Mouse (Mus musculus) heart, postnatal 0 days (tissue): ENCODE results near the gene Csf3r. TPM values are rescaled to one million over a fixed set of nuclear protein-coding genes. Genes with fewer than 3 reads are reported as not detected.
"Not testable (repeated sequence)": the region's sequence is repeated elsewhere in the genome, so short reads cannot be mapped to it uniquely, and the experiment has no call there.

Experiments used
- ATAC-seq: fragments of 200-750 bp; cut with Nextera tagmentation; 2 replicates; pipeline ENCODE4 v1.8.0; 2017; ENCODE audit warnings: low read depth, moderate number of reproducible peaks, moderate library complexity; ENCODE audit not compliant: insufficient read depth
- DNase-seq: peaks from one replicate; pipeline ENCODE4 v3.0.0-alpha.2; 2016; ENCODE audit warnings: low spot score
- H3K27ac ChIP-seq: fragments of 300-500 bp; sonication (generic); 2 replicates; pipeline ENCODE4 v1.5.1; 2014; ENCODE audit warnings: low read depth, mild to moderate bottlenecking
- H3K27me3 ChIP-seq: fragments of 300-500 bp; sonication (generic); 2 replicates; pipeline ENCODE4 v1.6.1; 2014; ENCODE audit warnings: low read length, mixed read lengths; ENCODE audit not compliant: control insufficient read depth, insufficient read depth
- H3K36me3 ChIP-seq: fragments of 300-500 bp; sonication (generic); replicated peaks from 2 replicates; pipeline ENCODE4 v1.6.1; 2014; ENCODE audit warnings: low read length, mixed read lengths; ENCODE audit not compliant: control insufficient read depth, insufficient read depth
- H3K4me1 ChIP-seq: fragments of 300-500 bp; sonication (generic); 2 replicates; pipeline ENCODE4 v1.6.1; 2014; ENCODE audit warnings: antibody characterized with exemption; ENCODE audit not compliant: control insufficient read depth, insufficient read depth
- H3K4me2 ChIP-seq: fragments of 300-500 bp; sonication (generic); 2 replicates; pipeline ENCODE4 v1.6.1; 2014; ENCODE audit warnings: low read depth, mild to moderate bottlenecking, low read length, moderate library complexity
- H3K4me3 ChIP-seq: fragments of 300-500 bp; sonication (generic); 2 replicates; pipeline ENCODE4 v1.5.1; 2014; ENCODE audit warnings: low read depth, low read length
- H3K9ac ChIP-seq: fragments of 300-500 bp; sonication (generic); replicated peaks from 2 replicates; pipeline ENCODE4 v1.6.1; 2014; ENCODE audit warnings: low read depth, low read length, mixed read lengths
- H3K9me3 ChIP-seq: fragments of 300-500 bp; sonication (generic); replicated peaks from 2 replicates; pipeline ENCODE4 v1.6.1; 2016; ENCODE audit warnings: low read length; ENCODE audit not compliant: control insufficient read depth
- CTCF ChIP-seq: IDR thresholded peaks from 2 replicates; pipeline ENCODE4 v1.5.1; 2016; ENCODE audit warnings: antibody characterized with exemption, control low read depth, low read depth
- EP300 ChIP-seq: IDR thresholded peaks from 2 replicates; pipeline ENCODE4 v1.6.1; 2016; ENCODE audit warnings: antibody characterized with exemption, low read depth
- WGBS: fragments of 180-500 bp; shearing (Covaris S2); extraction: QIAGEN DNeasy Blood & Tissue Kit; methylation state at CpG from one replicate; pipeline ENCODE4 v1.1.7; 2014; 5-methylcytosine and 5-hydroxymethylcytosine counted together
- polyA plus RNA-seq: library from polyadenylated mRNA; unstranded; fragments of >200 nt; fragmentation: Nextera tagmentation; extraction: Ambion mirVana; gene quantifications from 2 replicates; pipeline ENCODE4 v1.2.1, GENCODE M21; 2015
- total RNA-seq: library from RNA; depleted of rRNA; stranded (reverse); fragments of >200 nt; gene quantifications from 2 replicates; pipeline ENCODE4 v1.2.3, GENCODE M21; 2014; ENCODE audit warnings: low replicate concordance; rRNA removed

The Csf3r gene
- total RNA-seq, result 2.6 and 3.9 TPM in 2 replicates
- polyA plus RNA-seq, result 0.48 and 0.77 TPM in 2 replicates

GRCm38 (mm10) chr4:126024303-126024900 is at the start of gene Csf3r:
Gene Csf3r, plus strand, starts transcription at chr4:126024550.
- Histone ChIP-seq H3K4me2 (no peak within 1 kb of the TSS), H3K9ac (no peak within 1 kb of the TSS), H3K36me3 (no peaks in the 10 kb centered on the region), H3K27me3 (no peaks in the 10 kb centered on the region), H3K4me1 (no peaks in the 10 kb centered on the region), H3K9me3 (no peaks in the 10 kb centered on the region), H3K27ac (no peak within 1 kb of the TSS), H3K4me3 (no peak within 1 kb of the TSS)
- 27% methylated on average over 16 of the region's 16 CpGs for WGBS
- no peak for ATAC-seq
- DNase-seq, result no peak
- TF ChIP-seq CTCF, result no peak
- TF ChIP-seq EP300, result no peak

DNA sequence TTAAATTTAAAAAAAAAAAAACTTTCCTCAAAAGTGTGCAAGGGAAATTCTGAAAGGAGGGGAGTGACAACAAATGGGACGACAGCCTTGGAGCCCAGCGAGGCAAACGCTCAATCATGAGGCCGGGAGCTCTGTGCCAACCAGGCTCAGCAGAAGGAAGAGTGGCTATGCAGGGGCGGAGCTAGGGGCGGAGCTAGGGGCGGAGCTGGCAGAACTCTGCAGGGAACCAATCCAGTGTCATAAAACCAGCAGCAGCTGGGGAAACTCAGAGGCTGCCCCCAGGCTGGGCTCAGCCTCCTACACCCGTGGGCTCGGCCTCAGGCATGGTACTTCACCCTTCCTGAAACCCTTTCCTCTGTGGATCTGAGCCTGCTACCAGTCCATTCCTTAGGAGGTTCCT is 46.6 kb upstream of the Csf3r start:
- TF ChIP-seq CTCF (no peak), EP300 (no peak)
- no peak overlapping the region for H3K4me3 ChIP-seq
- no peak overlapping the region for H3K27ac ChIP-seq
- ATAC-seq (no peak), DNase-seq (no peak)
- H3K9ac ChIP-seq, result no peak overlapping the region
- H3K36me3 ChIP-seq, result no peaks in the 10 kb centered on the region
- H3K9me3 ChIP-seq, result no peaks in the 10 kb centered on the region
- H3K27me3 ChIP-seq, result no peaks in the 10 kb centered on the region
- no peak overlapping the region for H3K4me2 ChIP-seq
- H3K4me1 ChIP-seq, result no peaks in the 10 kb centered on the region
- 53% methylated on average over 9 of the region's 9 CpGs for WGBS

- no peak overlapping the region for H3K4me2 ChIP-seq
- no peak overlapping the region for H3K9ac ChIP-seq
- H3K4me3 ChIP-seq, result no peak overlapping the region
- no peaks in the 10 kb centered on the region for H3K27me3 ChIP-seq
- H3K9me3 ChIP-seq, result no peaks in the 10 kb centered on the region
- H3K4me1 ChIP-seq, result no peaks in the 10 kb centered on the region
- no peak for ATAC-seq
- TF ChIP-seq CTCF (no peak), EP300 (no peak)
- no peak overlapping the region for H3K27ac ChIP-seq
- 76% methylated on average over 8 of the region's 8 CpGs for WGBS
- no peak for DNase-seq
- H3K36me3 ChIP-seq, result no peaks in the 10 kb centered on the region
Observed at GRCm38 (mm10) chr4:125983279-125983678, 41.1 kb upstream of the Csf3r start.

- DNase-seq, H3K9me3 ChIP-seq, H3K4me3 ChIP-seq, H3K4me1 ChIP-seq, H3K36me3 ChIP-seq, H3K27me3 ChIP-seq, ATAC-seq, H3K9ac ChIP-seq, H3K4me2 ChIP-seq, H3K27ac ChIP-seq: not testable (repeated sequence)
- 22% methylated on average over 2 of the region's 2 CpGs for WGBS
Observed at GRCm38 (mm10) chr4:125985703-125986102, 38.6 kb upstream of the Csf3r start.

DNA sequence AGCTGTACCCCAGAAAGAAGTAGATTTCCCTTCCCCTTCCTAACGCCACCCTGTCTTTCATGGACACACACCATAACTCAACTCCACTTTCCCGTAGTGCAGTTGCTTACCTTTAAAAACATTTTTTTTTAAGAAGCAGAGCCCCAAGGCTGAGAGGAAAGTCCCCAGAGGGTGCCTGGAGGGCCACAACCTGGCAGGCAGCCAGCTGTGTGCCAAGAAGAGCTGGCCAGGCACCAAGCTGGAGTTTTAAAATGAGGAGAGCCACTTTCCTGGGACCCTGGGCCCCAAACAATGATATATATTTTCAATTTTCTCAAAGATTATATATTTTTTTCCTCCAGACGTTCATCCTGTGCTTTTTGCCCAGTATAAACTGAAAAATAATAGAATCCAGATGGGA is 37.3 kb upstream of the Csf3r start:
- no peak for TF ChIP-seq CTCF
- no peak for TF ChIP-seq EP300
- no peak overlapping the region for H3K4me3 ChIP-seq
- no peaks in the 10 kb centered on the region for H3K9me3 ChIP-seq
- DNase-seq, result no peak
- no peaks in the 10 kb centered on the region for H3K4me1 ChIP-seq
- H3K36me3 ChIP-seq, result no peaks in the 10 kb centered on the region
- WGBS, result 63% methylated on average over 3 of the region's 3 CpGs
- no peak for ATAC-seq
- no peak overlapping the region for H3K27ac ChIP-seq
- no peak overlapping the region for H3K9ac ChIP-seq
- H3K4me2 ChIP-seq, result no peak overlapping the region
- 0 out of 2 replicates have a peak, but pooled peaks cover 7% of the 10 kb centered on the region for H3K27me3 ChIP-seq

- no peaks in the 10 kb centered on the region for H3K4me1 ChIP-seq
- H3K9ac ChIP-seq, result no peak overlapping the region
- TF ChIP-seq EP300 (no peak), CTCF (no peak)
- H3K9me3 ChIP-seq, result no peaks in the 10 kb centered on the region
- no peak for DNase-seq
- ATAC-seq, result no peak
- H3K27me3 ChIP-seq, result 0 out of 2 replicates have a peak, but pooled peaks cover 7% of the 10 kb centered on the region
- no peak overlapping the region for H3K4me2 ChIP-seq
- H3K27ac ChIP-seq, result no peak overlapping the region
- WGBS, result 64% methylated on average over 11 of the region's 11 CpGs
- no peaks in the 10 kb centered on the region for H3K36me3 ChIP-seq
- H3K4me3 ChIP-seq, result no peak overlapping the region
Observed at GRCm38 (mm10) chr4:125989061-125989460, 35.3 kb upstream of the Csf3r start.
